Mouse (Mus musculus) kidney, embryonic 14.5 days (tissue): Measurements from ENCODE around the gene Nr3c2. TPM values are rescaled to one million over a fixed set of nuclear protein-coding genes. Genes with fewer than 3 reads are reported as not detected.

Experiments used
- ATAC-seq: fragments of 200-750 bp; cut with Nextera tagmentation; 2 replicates; pipeline ENCODE4 v1.8.0; 2017; ENCODE audit warnings: moderate number of reproducible peaks, mild to moderate bottlenecking, moderate TSS enrichment, moderate library complexity; ENCODE audit not compliant: low FRiP score, low TSS enrichment
- H3K27ac ChIP-seq: fragments of 300-500 bp; sonication (generic); 2 replicates; pipeline ENCODE4 v1.5.1; 2014; ENCODE audit warnings: low read depth, mild to moderate bottlenecking, low read length, moderate library complexity, mixed read lengths
- H3K27me3 ChIP-seq: fragments of 300-500 bp; sonication (generic); 2 replicates; pipeline ENCODE4 v1.6.1; 2014; ENCODE audit warnings: mild to moderate bottlenecking, low read length; ENCODE audit not compliant: control insufficient read depth, insufficient read depth
- H3K36me3 ChIP-seq: fragments of 300-500 bp; sonication (generic); 2 replicates; pipeline ENCODE4 v1.6.1; 2014; ENCODE audit warnings: low read length, mixed read lengths; ENCODE audit not compliant: control insufficient read depth, insufficient read depth
- H3K4me1 ChIP-seq: fragments of 300-500 bp; sonication (generic); 2 replicates; pipeline ENCODE4 v1.6.1; 2014; ENCODE audit warnings: low read length, mixed read lengths; ENCODE audit not compliant: control insufficient read depth, insufficient read depth
- H3K4me2 ChIP-seq: fragments of 300-500 bp; sonication (generic); replicated peaks from 2 replicates; pipeline ENCODE4 v1.6.1; 2014; ENCODE audit warnings: low read depth, mild to moderate bottlenecking, low read length
- H3K4me3 ChIP-seq: fragments of 300-500 bp; sonication (generic); 2 replicates; pipeline ENCODE4 v1.5.1; 2014; ENCODE audit warnings: mild to moderate bottlenecking, low read length
- H3K9ac ChIP-seq: fragments of 300-500 bp; sonication (generic); 2 replicates; pipeline ENCODE4 v1.6.1; 2014; ENCODE audit warnings: low read depth, mild to moderate bottlenecking, low read length, moderate library complexity
- H3K9me3 ChIP-seq: fragments of 300-500 bp; sonication (generic); 2 replicates; pipeline ENCODE4 v1.6.1; 2016; ENCODE audit warnings: low read length; ENCODE audit not compliant: control insufficient read depth
- WGBS: fragments of 180-500 bp; shearing (Covaris S2); extraction: QIAGEN DNeasy Blood & Tissue Kit; methylation state at CpG from one replicate; pipeline ENCODE4 v1.1.7; 2014; 5-methylcytosine and 5-hydroxymethylcytosine counted together
- polyA plus RNA-seq: library from polyadenylated mRNA; unstranded; fragments of >200 nt; fragmentation: Nextera tagmentation; extraction: Ambion mirVana; gene quantifications from 2 replicates; pipeline ENCODE4 v1.2.1, GENCODE M21; 2014

Gene Nr3c2
- polyA plus RNA-seq, 1 experiment from 2014 or later, result 1.4 TPM

GRCm38 (mm10) chr8:77228688-77229087 lies 329.4 kb downstream of the Nr3c2 start:
- H3K27ac ChIP-seq, result no peak overlapping the region
- H3K4me3 ChIP-seq, result no peak overlapping the region
- H3K4me1 ChIP-seq, result no peaks in the 10 kb centered on the region
- no peak overlapping the region for H3K9ac ChIP-seq
- H3K9me3 ChIP-seq, result no peaks in the 10 kb centered on the region
- 88% methylated on average over 7 of the region's 7 CpGs for WGBS
- H3K4me2 ChIP-seq, result no peak overlapping the region
- H3K36me3 ChIP-seq, result no peaks in the 10 kb centered on the region
- no peak for ATAC-seq
- H3K27me3 ChIP-seq, result no peaks in the 10 kb centered on the region

- Histone ChIP-seq H3K9me3 (no peaks in the 10 kb centered on the region), H3K27ac (no peak overlapping the region), H3K27me3 (no peaks in the 10 kb centered on the region), H3K4me2 (no peak overlapping the region), H3K36me3 (no peaks in the 10 kb centered on the region), H3K9ac (no peak overlapping the region), H3K4me1 (no peaks in the 10 kb centered on the region), H3K4me3 (no peak overlapping the region)
- WGBS, result 81% methylated on average over 1 of the region's 1 CpGs
- no peak for ATAC-seq
Observed at GRCm38 (mm10) chr8:77231211-77231610, 332.0 kb downstream of the Nr3c2 start.

- H3K4me1 ChIP-seq, result no peaks in the 10 kb centered on the region
- WGBS, result 60% methylated on average over 6 of the region's 6 CpGs
- H3K36me3 ChIP-seq, result no peaks in the 10 kb centered on the region
- H3K9ac ChIP-seq, result no peak overlapping the region
- H3K27ac ChIP-seq, result no peak overlapping the region
- no peak overlapping the region for H3K4me3 ChIP-seq
- no peaks in the 10 kb centered on the region for H3K27me3 ChIP-seq
- no peaks in the 10 kb centered on the region for H3K9me3 ChIP-seq
- H3K4me2 ChIP-seq, result no peak overlapping the region
- ATAC-seq, result no peak
Observed at GRCm38 (mm10) chr8:77231834-77232233, 332.6 kb downstream of the Nr3c2 start.

DNA sequence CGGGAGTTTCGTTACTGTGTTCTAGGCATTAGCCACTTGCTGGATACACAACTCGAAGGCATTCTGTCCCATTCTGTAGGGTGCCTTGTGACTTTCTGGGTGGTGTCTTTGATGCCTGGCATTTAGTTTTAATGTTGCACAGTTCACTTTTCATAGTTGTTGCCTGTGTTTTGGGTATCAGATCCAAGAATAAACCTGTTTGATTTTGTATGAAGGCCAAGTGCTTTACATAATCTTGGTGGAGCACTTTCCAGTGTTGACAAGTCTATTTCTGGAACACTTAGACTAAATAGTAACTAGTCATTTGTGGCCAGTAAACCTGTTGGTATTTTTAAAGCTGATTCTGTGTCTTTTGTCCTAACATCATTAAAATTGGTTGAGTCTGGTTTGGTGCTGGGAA lies 333.2 kb downstream of the Nr3c2 start:
- no peaks in the 10 kb centered on the region for H3K36me3 ChIP-seq
- no peaks in the 10 kb centered on the region for H3K27me3 ChIP-seq
- H3K4me3 ChIP-seq, result no peak overlapping the region
- H3K4me1 ChIP-seq, result no peaks in the 10 kb centered on the region
- 90% methylated on average over 3 of the region's 3 CpGs for WGBS
- ATAC-seq, result no peak
- H3K9me3 ChIP-seq, result no peaks in the 10 kb centered on the region
- H3K27ac ChIP-seq, result no peak overlapping the region
- no peak overlapping the region for H3K4me2 ChIP-seq
- no peak overlapping the region for H3K9ac ChIP-seq

DNA sequence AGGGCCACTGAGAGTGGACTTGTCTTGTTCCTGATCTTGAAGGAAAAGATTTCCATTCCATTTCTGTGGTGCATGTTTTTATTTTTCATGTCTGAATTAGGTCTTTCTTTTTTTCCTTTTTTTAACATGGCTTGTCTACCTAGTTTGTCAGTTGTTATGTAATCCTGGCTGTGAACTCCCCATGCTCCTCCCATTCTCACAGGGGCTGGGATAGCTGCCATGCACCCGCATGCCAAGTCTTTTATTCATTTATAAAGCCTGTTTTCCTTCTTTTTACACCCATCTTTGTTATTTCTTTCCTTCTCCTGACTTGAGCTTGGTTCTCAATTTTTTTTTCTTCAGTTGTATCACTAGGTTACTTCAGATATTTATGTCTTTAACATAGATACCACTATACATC lies 337.5 kb downstream of the Nr3c2 start:
- Histone ChIP-seq H3K27me3 (no peaks in the 10 kb centered on the region), H3K9me3 (no peaks in the 10 kb centered on the region), H3K4me1 (no peaks in the 10 kb centered on the region), H3K36me3 (no peaks in the 10 kb centered on the region), H3K4me2 (no peak overlapping the region), H3K27ac (no peak overlapping the region), H3K4me3 (no peak overlapping the region), H3K9ac (no peak overlapping the region)
- 82% methylated on average over 1 of the region's 1 CpGs for WGBS
- ATAC-seq, result no peak

- no peak for ATAC-seq
- Histone ChIP-seq H3K9me3 (no peaks in the 10 kb centered on the region), H3K4me1 (no peaks in the 10 kb centered on the region), H3K27me3 (no peaks in the 10 kb centered on the region), H3K4me2 (no peak overlapping the region), H3K9ac (no peak overlapping the region), H3K4me3 (no peak overlapping the region), H3K36me3 (no peaks in the 10 kb centered on the region), H3K27ac (no peak overlapping the region)
Observed at GRCm38 (mm10) chr8:77239462-77239861, 340.2 kb downstream of the Nr3c2 start.

- Histone ChIP-seq H3K36me3 (no peaks in the 10 kb centered on the region), H3K4me3 (no peak overlapping the region), H3K27ac (no peak overlapping the region), H3K9ac (no peak overlapping the region), H3K9me3 (no peaks in the 10 kb centered on the region), H3K4me1 (peaks cover 5% of the 10 kb centered on the region; the same call in 1 of the 2 replicates), H3K4me2 (no peak overlapping the region), H3K27me3 (no peaks in the 10 kb centered on the region)
- ATAC-seq, result no peak
- WGBS, result 71% methylated on average over 3 of the region's 3 CpGs
Observed at GRCm38 (mm10) chr8:77241381-77241780, 342.1 kb downstream of the Nr3c2 start.

DNA sequence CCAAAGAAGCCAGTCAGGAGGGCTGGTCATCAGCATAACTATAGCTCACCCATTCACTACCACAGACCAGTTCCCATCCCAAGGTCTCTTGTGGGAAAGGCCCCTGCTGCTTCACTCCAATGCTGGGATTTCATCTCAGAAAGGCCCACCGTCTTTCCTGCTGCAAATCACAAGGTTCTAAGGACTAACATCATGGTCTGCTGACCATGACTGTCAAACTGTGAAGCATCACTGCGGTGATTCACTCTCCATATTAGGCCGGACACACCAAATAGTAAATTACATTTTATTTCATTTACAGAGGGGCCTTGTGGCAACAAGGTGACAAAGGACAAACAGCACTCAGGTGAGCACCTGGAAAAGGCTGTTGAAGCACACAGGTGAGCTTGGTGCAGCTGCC lies 350.9 kb downstream of the Nr3c2 start:
- Histone ChIP-seq H3K27me3 (no peaks in the 10 kb centered on the region), H3K4me1 (peaks cover 1% of the 10 kb centered on the region; the same call in 1 of the 2 replicates), H3K27ac (no peak overlapping the region), H3K9ac (no peak overlapping the region), H3K4me3 (no peak overlapping the region), H3K36me3 (peaks cover 16% of the 10 kb centered on the region; the same call in 1 of the 2 replicates), H3K9me3 (no peaks in the 10 kb centered on the region), H3K4me2 (no peak overlapping the region)
- 74% methylated on average over 3 of the region's 3 CpGs for WGBS
- ATAC-seq, result no peak

DNA sequence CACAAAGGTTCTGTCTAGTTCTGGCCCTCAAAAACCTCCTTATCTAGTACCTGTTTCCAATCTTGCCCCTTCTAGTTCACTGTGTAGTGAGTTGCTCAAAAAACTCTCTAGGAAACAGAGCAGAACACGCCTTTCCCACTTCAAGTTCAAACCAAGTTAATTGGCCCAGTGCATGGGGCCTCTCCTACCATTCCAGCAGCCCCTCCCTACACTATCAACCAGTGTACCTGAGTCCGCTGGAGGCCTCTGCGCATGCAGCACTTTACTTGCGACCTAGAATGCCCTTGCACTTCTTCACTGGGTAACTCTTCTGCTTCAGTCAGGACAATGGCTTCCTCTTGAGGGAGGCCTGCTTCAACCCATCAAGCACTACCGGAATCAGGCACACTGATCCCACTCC lies 351.9 kb downstream of the Nr3c2 start:
- 92% methylated on average over 5 of the region's 5 CpGs for WGBS
- Histone ChIP-seq H3K9me3 (no peaks in the 10 kb centered on the region), H3K27me3 (no peaks in the 10 kb centered on the region), H3K9ac (no peak overlapping the region), H3K4me1 (no peaks in the 10 kb centered on the region), H3K27ac (no peak overlapping the region), H3K4me3 (no peak overlapping the region), H3K4me2 (no peak overlapping the region), H3K36me3 (peaks cover 16% of the 10 kb centered on the region; the same call in 1 of the 2 replicates)
- no peak for ATAC-seq

- no peak overlapping the region for H3K4me2 ChIP-seq
- no peaks in the 10 kb centered on the region for H3K27me3 ChIP-seq
- H3K9me3 ChIP-seq, result no peaks in the 10 kb centered on the region
- no peaks in the 10 kb centered on the region for H3K4me1 ChIP-seq
- H3K27ac ChIP-seq, result no peak overlapping the region
- peaks cover 26% of the 10 kb centered on the region; the same call in 1 of the 2 replicates for H3K36me3 ChIP-seq
- no peak overlapping the region for H3K4me3 ChIP-seq
- no peak for ATAC-seq
- no peak overlapping the region for H3K9ac ChIP-seq
- WGBS, result 75% methylated on average over 5 of the region's 5 CpGs
Observed at GRCm38 (mm10) chr8:77254466-77254865, 355.2 kb downstream of the Nr3c2 start.
